ENCODE assay signal across 8 mouse cellular contexts in genomic region chr13:69002173-69002572, GRCm38 (mm10). TPM values are rescaled to one million over a fixed set of nuclear protein-coding genes. Genes with fewer than 3 reads are reported as not detected.
A peak's percentile ranks its signal among the peaks of the same experiment; 100 is the strongest.
DNase-seq lines count a peak whose midpoint lies in the region; ATAC-seq lines count a peak whose summit lies in the region.

No protein-coding gene starts in this region.

- no peaks in the 10 kb centered on the region for H3K36me3 ChIP-seq in hindbrain, embryonic 14.5 days (replicated peaks; ENCODE audit: control insufficient read depth, insufficient read depth)
- no peaks in the 10 kb centered on the region for H3K36me3 ChIP-seq in hindbrain, embryonic 16.5 days (ENCODE audit: control insufficient read depth, insufficient read depth, low read length)
- no peaks in the 10 kb centered on the region for H3K36me3 ChIP-seq in intestine, embryonic 15.5 days
- H3K36me3 ChIP-seq in limb, embryonic 11.5 days (ENCODE audit: control insufficient read depth, insufficient read depth, low read length), result no peaks in the 10 kb centered on the region

- H3K27ac ChIP-seq in hindbrain, embryonic 14.5 days, result no peak overlapping the region
- H3K27ac ChIP-seq in hindbrain, embryonic 16.5 days (ENCODE audit: low read depth, low read length), result no peak overlapping the region
- H3K27ac ChIP-seq in intestine, embryonic 15.5 days, result no peak overlapping the region
- H3K27ac ChIP-seq in limb, embryonic 11.5 days (replicated peaks; ENCODE audit: low read depth, low read length), result no peak overlapping the region

- ATAC-seq in hindbrain, embryonic 14.5 days (ENCODE audit: low FRiP score), result 0 out of 2 replicates have a peak, but pooled peaks have one; percentile 4
- ATAC-seq in hindbrain, embryonic 16.5 days, result no peak; the same call in 1 of the 2 replicates
- 0 out of 2 replicates have a peak, but pooled peaks have one; percentile 18 for ATAC-seq in intestine, embryonic 15.5 days
- no peak for ATAC-seq in limb, embryonic 11.5 days (ENCODE audit: insufficient number of reproducible peaks, low FRiP score, low TSS enrichment, low read depth)
- ATAC-seq in inflammation-experienced regulatory T-cells, adult 6 months, result no peak

- no peaks in the 10 kb centered on the region for H3K9me3 ChIP-seq in hindbrain, embryonic 14.5 days (ENCODE audit: control insufficient read depth, low read length)
- H3K9me3 ChIP-seq in hindbrain, embryonic 16.5 days (ENCODE audit: control insufficient read depth, low read length), result no peaks in the 10 kb centered on the region
- H3K9me3 ChIP-seq in intestine, embryonic 15.5 days, result no peaks in the 10 kb centered on the region
- no peaks in the 10 kb centered on the region for H3K9me3 ChIP-seq in limb, embryonic 11.5 days (ENCODE audit: control insufficient read depth, low read length)

- H3K9ac ChIP-seq in hindbrain, embryonic 14.5 days, result no peak overlapping the region
- H3K9ac ChIP-seq in hindbrain, embryonic 16.5 days (ENCODE audit: low read depth, low read length), result no peak overlapping the region
- no peak overlapping the region for H3K9ac ChIP-seq in intestine, embryonic 15.5 days
- no peak overlapping the region for H3K9ac ChIP-seq in limb, embryonic 11.5 days (ENCODE audit: low read length)

- peak; percentile 84 for DNase-seq in hindbrain, embryonic 14.5 days (ENCODE audit: low spot score)
- peak; percentile 46 for DNase-seq in NIH3T3 (ENCODE audit: low read depth)
- DNase-seq in embryo, embryonic 10.5 days (ENCODE audit: low spot score), result peak; percentile 88
- DNase-seq in limb, embryonic 11.5 days (ENCODE audit: low spot score), result peak; percentile 71
- DNase-seq in right cerebral cortex, postnatal 25 days, result peak; percentile 61

- H3K27me3 ChIP-seq in hindbrain, embryonic 14.5 days (ENCODE audit: control insufficient read depth, insufficient read depth, low read length), result 0 out of 2 replicates have a peak, but pooled peaks cover 3% of the 10 kb centered on the region
- no peaks in the 10 kb centered on the region; the same call in 1 of the 2 replicates for H3K27me3 ChIP-seq in hindbrain, embryonic 16.5 days (replicated peaks; ENCODE audit: control insufficient read depth, insufficient read depth, low read length)
- no peaks in the 10 kb centered on the region; the same call in 1 of the 2 replicates for H3K27me3 ChIP-seq in intestine, embryonic 15.5 days (replicated peaks)
- peaks cover 11% of the 10 kb centered on the region for H3K27me3 ChIP-seq in limb, embryonic 11.5 days (ENCODE audit: control insufficient read depth, insufficient read depth, low read length)

- H3K4me2 ChIP-seq in hindbrain, embryonic 14.5 days (replicated peaks), result no peak overlapping the region
- no peak overlapping the region for H3K4me2 ChIP-seq in hindbrain, embryonic 16.5 days (ENCODE audit: low read length)
- no peak overlapping the region for H3K4me2 ChIP-seq in intestine, embryonic 15.5 days (replicated peaks)
- no peak overlapping the region for H3K4me2 ChIP-seq in limb, embryonic 11.5 days (ENCODE audit: low read depth, severe bottlenecking)

- peaks cover 4% of the 10 kb centered on the region; the same call in 1 of the 2 replicates for H3K4me1 ChIP-seq in hindbrain, embryonic 14.5 days (replicated peaks; ENCODE audit: control insufficient read depth, insufficient read depth, low read length)
- H3K4me1 ChIP-seq in hindbrain, embryonic 16.5 days (ENCODE audit: control insufficient read depth, insufficient read depth, low read depth, low read length), result peaks cover 11% of the 10 kb centered on the region
- 0 out of 2 replicates have a peak, but pooled peaks cover 9% of the 10 kb centered on the region for H3K4me1 ChIP-seq in intestine, embryonic 15.5 days (replicated peaks)
- H3K4me1 ChIP-seq in limb, embryonic 11.5 days (ENCODE audit: control insufficient read depth, insufficient read depth, low read length), result no peaks in the 10 kb centered on the region

- WGBS in hindbrain, embryonic 14.5 days, result 24% methylated on average over 4 of the region's 4 CpGs
- WGBS in hindbrain, embryonic 16.5 days, result 20% methylated on average over 4 of the region's 4 CpGs
- 19% methylated on average over 4 of the region's 4 CpGs for WGBS in intestine, embryonic 15.5 days
- WGBS in limb, embryonic 11.5 days, result 29% methylated on average over 4 of the region's 4 CpGs

- no peak overlapping the region for H3K4me3 ChIP-seq in hindbrain, embryonic 14.5 days (replicated peaks; ENCODE audit: low read length)
- no peak overlapping the region for H3K4me3 ChIP-seq in hindbrain, embryonic 16.5 days (ENCODE audit: low read length)
- no peak overlapping the region for H3K4me3 ChIP-seq in intestine, embryonic 15.5 days (replicated peaks)
- H3K4me3 ChIP-seq in limb, embryonic 11.5 days (ENCODE audit: low read depth, low read length), result no peak overlapping the region

RNA-seq across cellular contexts. Expression of gene Adcy2, which starts 2.8 kb away (rescaled TPM):
- polyA plus RNA-seq in hindbrain, embryonic 14.5 days (2014; fragmentation: Nextera tagmentation; extraction: Ambion mirVana), result 15.7 and 16.7 TPM in 2 replicates
- 7.7 and 9.9 TPM in 2 replicates for polyA plus RNA-seq in hindbrain, embryonic 16.5 days (2015; fragmentation: Nextera tagmentation; extraction: Ambion mirVana)
- 4.7 and 4.8 TPM in 2 replicates for polyA plus RNA-seq in intestine, embryonic 15.5 days (2015; fragmentation: Nextera tagmentation; extraction: Ambion mirVana)
- 3.1 and 3.9 TPM in 2 replicates for polyA plus RNA-seq in limb, embryonic 11.5 days (2014; fragmentation: Nextera tagmentation; extraction: Ambion mirVana)
- polyA plus RNA-seq in inflammation-experienced regulatory T-cells, adult 6 months (2017; shearing (Covaris generic)), result not detected

Comparison
In these comparisons a context has a peak if more than half of its experiments do, and no peak if none do; other contexts are left out.
1. ATAC-seq: peak in hindbrain, embryonic 14.5 days (single experiment) and intestine, embryonic 15.5 days (single experiment); none in hindbrain, embryonic 16.5 days (single experiment), limb, embryonic 11.5 days (single experiment) and inflammation-experienced regulatory T-cells, adult 6 months (single experiment).
2. Peak in every context shown above with its lines, with median percentiles within 50 percentile points of each other: DNase-seq.